Mouse (Mus musculus) cerebellum, adult 8-10 months (tissue): ENCODE measurements around the gene Rubcn.
A peak's percentile ranks its signal among the peaks of the same experiment; 100 is the strongest.
"Not testable (repeated sequence)": the region's sequence is repeated elsewhere in the genome, so short reads cannot be mapped to it uniquely, and the experiment has no call there.

ENCODE experiments used
- DNase-seq: peaks from one replicate; pipeline ENCODE4 v3.0.0; 2022

Rubcn gene

DNA sequence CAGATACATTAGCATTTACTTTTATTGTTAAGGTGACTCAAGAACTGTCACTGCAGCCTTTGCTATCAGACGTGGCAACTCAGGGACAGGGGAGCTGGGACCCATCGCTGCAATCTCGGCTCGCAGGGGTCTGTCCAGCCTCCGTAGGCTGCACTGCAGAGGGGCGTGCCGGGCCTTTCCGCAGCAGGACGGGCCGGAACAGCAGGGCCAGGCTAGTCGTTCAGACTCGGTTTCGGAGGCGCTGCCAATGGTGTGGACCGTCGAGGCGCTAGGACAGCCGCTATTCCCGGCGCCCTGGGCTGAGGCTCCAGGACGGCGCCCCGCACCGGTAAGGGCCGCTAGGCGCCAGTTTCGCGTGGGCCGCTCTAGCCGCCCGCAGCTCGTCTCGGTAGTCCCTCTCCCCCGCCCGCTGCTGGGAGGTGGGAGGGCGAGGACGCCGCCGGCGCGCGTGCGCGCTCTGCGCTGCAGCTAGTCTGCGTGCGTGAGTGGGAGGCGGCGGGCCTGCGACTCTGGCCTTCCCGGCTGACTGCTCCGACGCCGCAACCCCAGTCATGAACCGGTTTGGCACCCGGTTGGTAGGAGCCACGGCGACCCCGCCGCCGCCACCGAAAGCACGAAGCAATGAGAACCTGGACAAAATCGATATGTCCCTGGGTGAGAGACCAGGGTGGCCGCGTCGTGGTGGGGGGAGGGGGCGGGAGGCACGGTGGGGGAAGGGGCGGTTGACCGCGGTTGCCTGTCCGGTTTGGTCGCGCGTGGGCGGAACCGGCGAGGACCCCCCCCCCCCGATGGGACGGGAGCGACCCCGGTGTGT lies at the start of gene Rubcn, which contains the start of gene Fyttd1:
Rubcn (minus strand) TSS at position 424 of the 814 bp plus-strand sequence.
Fyttd1 (plus strand) TSS at position 158 of the 814 bp plus-strand sequence.
- DNase-seq, result peak; percentile 96

DNA sequence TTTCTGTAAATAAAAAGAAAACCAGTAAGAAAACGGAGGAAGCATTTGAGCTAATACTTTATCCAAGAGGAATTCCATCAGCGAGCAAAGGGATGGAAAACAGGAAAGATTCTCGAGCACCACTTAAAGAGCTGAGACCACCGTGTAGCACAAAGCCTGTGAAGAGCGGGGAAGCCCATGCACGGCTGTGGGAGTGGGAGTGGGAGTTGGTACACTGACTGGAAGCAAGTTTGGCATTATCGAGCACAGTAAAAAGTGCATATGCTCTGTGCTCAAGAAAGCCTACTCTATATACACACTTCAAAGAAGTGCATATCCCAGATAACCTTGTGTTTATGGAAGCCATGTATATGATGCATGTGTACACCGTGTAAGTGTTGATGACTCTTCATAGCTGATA lies 49.5 kb upstream of the Rubcn start:
- DNase-seq, result no peak

DNA sequence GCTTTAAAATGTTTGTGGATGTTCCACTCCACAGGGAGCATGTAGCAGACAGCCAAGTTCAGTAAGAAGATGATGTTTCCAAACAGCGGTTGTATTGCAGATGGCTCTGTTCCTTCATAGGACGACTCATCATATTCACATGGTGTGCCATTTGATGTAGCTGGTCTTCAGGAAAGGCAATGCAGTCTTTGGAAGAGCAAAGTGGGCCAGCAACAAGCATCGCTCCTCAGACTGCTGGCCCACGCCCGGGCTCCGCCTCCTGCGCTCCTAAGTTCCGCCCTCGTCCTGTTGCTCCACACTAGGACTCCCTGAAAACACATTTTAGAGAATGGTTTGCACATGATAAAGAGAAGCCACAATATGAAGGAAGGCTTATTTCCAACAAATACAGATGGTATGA lies 49.1 kb upstream of the Rubcn start:
- not testable (repeated sequence) for DNase-seq

DNA sequence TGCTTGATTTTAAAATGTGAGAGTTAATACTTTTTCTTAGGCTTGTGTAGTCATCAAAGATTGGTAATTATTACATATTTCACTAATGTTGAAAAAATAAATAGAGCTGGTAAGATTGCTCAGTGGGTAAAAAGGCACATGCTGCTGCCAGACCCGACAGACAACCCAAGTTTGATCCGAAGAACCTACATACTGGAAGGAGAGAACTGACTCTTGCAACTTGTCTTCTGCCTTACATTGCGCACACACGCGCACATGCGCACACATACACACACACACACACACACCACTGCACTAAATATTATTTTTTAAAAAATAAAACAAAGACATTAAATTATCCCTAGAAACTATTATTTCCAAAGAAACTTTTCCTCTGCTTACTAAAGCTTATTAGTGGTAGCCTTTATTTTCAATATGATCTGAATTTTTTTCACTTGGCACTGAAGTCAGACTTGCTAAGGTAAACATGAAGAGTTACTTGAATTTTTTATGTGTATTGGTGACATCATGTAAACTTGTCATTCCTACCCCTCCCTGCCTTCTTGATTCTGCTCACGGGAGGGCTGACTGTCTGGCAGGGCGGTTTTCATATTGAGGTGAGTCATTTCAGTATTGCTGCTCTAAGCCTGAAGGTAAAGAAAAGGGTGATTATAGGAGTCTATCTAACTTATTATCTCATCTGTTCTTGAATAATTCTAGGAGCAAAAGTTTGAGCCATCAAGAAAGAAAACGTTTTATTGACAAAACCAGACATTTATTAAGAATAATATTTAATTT lies 37.9 kb upstream of the Rubcn start:
- DNase-seq, result no peak

DNA sequence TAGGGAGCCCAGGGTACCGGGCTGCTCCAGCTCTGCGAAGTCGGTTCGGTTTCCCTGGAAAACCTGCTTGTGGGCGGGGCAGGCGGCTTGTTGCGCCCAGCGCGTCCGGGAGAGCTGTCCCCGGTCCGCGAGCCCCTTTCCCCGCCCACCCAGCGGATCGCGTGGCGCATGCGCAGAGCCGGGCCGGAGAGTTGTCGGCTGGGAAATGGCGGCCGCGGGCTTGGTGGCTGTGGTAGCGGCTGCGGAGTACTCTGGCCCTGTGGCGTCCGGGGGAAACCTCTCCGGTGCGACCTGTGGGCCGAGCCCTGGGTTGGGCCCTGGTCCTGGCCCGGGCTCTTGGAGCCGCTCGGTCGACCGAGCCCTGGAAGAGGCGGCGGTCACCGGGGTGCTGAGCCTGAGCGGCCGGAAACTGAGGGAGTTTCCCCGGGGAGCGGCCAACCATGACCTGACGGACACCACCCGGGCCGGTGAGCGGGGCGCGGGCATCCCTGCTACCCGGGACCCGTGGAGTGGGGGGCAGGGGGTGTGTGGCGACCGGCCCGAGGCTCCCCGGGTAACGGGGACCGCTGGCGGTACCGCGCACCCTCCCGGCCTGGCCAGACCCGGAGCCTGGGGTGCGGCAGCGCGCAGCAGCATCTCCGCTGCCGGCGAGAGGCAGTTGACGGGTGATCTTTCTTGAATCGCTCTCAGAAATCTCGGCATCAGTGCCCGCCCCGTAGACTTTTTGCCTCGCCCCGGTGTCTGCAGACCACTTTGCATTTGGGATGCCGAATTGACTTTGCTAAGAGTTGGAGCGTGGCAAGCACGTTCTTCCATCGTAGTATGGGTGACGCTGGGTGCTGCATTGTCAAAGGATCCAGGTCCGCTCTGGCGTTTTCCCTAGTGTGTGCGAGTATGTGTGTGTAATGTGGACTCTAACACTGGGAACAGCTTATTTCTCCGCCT lies 36.6 kb upstream of the Rubcn start, which contains the start of gene Lrch3:
Lrch3 (plus strand) TSS at position 164 of the 945 bp plus-strand sequence.
- DNase-seq, result peak; percentile 95

DNA sequence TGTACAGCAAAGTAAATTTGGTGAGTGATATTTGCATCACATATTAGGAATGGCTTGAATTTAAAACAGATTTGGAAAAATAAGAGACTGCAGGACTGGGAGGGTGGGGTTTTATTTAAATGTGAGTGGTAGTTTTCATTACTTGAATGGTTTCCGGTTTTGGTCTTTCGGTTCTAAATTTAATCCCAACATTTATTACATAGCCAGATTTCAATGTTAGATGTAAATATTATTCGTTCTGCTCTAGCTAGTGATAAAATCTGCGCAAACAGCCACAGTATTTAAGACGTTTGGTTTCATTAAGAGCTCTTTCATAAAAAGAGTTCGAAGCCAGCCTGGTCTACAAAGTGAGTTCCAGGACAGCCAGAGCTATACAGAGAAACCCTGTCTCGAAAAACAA lies 35.6 kb upstream of the Rubcn start:
- DNase-seq, result no peak

DNA sequence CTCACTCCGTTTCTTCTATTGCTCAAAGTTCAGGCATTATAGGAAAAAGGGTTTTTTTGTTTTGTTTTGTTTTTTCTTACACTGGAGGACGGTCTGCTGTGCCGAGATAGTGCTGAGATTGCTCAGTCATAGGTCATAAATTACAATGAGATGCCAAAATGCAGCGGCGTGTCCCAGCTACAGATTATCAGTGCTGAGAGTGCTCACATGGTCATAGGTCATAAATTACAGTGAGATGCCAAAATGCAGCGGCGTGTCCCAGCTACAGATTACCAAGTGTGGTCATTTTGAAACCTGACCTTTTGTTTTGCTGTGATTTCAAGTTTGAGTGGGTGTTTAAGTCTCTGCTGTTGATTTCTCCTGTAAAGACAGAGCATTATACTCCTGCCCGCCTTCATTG lies 29.2 kb upstream of the Rubcn start:
- no peak for DNase-seq

DNA sequence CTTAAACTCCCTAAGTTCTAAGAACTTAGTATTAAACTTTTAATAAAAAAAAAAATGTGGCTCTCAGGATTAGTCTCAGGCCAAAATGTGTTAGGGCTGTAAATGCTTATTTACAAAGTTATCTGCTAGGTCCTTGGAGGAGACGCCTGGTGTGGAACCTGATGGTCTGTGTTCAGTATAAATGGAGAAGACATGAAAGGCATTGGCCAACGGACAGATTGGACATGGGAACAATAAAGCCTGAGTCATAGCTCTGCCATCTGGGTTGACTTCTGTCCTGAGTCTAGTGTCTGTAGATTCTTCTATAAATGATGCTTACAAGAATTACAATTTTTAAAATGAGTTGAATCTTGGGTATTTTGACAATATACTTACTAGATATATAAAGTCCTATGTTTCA lies 28.6 kb upstream of the Rubcn start:
- DNase-seq, result peak; percentile 27

DNA sequence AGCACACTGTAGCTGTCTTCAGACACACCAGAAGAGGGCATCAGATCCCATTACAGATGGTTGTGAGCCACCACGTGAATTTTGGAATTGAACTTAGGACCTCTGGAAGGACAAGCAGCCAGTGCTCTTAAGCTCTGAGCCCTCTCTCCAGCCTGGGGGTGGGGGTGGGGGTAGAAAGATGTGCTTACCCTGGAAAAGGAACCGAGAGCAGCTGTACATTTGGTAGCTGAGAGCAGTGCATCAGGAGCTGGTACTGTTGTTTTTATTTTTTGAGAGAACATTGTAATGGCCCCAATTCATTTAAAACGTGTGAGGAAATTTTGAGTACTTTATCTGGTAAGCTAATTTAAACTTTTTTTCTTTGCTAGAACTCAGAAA lies 24.5 kb upstream of the Rubcn start:
- no peak for DNase-seq

DNA sequence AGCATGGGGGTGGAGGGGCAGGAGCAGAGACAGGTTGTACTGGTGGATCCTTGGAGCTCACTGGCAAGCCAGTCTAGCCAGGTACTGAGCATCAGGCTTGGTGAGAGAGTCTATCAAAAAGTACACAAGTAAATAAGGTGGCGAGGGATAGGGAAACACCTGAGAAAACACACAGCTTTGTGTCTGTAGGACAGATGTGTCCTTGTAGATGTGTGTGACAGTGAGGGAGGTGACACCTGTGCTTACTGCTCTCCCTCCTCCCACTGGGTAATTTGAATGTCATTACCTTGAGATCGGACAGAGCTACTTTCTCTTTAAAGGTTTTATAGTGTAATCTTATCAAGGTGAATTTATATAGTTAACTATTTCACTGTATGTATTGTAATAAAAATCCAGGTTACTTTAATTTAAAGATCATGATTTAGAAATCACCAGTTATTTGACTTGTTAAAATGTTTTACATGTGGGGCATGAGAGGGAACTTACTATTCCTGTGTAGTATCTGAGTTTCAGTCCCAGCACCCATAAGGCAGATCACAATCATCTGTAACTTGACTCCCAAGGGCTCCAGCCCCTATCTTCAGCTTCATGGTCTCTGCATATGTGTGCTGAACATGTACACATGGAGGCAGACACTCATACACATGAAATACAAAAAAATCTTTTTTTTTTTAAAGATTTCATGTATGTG lies 23.9 kb upstream of the Rubcn start:
- DNase-seq, result no peak

DNA sequence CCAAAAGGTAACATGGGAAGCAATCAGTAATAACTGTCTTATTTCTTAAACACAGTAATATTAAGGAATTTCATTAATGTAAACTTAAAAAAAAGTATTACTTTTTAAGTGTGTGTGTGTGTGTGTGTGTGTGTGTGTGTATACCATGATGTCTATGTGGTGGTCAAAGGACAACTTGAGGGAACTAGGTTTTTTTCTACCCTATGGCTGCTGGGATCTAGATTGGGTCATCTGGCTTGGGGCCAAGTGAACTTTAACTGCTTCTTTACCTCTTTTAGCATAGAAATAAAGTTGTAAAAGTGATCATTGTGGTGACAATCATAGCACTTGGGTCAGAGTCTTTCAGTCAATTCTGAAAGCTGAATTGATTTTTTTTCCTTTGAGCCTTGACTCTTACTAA lies 18.6 kb upstream of the Rubcn start:
- no peak for DNase-seq

DNA sequence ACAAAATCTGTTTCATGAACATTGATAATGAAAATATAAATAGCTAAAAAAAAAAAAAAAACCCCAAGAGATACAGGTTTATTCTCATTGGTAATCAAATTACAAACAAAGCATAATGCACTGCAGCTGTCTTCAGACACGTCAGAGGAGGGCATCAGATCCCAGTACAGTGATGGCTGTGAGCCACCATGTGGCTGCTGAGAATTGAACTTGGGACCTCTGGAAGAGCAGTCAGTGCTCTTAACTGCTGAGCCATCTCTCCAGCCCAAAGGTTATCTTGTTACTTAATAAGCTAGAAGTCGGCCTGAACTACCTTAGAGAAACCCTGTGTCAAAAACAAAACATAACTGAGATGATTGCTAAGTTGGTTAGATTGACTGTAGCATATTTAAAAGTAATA lies 12.3 kb upstream of the Rubcn start:
- DNase-seq, result no peak

DNA sequence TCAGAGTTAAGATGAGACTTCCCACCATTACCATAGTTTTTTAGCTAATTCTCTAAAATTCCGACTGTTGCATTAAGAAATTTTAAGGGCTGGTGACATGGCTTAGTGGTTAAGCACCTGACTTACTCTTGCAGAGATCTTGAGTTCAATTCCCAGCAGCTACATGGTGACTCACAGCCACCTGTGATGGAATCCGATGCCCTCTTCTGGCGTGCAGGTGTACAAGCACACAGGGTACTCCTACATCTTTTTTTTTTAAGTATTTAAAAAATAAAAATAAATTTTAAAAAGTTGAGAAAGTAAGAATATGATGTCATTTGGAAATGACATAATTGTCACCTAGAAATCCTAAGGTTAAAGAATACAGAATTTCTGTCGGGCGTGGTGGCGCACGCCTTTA lies 10.4 kb upstream of the Rubcn start:
- DNase-seq, result no peak

DNA sequence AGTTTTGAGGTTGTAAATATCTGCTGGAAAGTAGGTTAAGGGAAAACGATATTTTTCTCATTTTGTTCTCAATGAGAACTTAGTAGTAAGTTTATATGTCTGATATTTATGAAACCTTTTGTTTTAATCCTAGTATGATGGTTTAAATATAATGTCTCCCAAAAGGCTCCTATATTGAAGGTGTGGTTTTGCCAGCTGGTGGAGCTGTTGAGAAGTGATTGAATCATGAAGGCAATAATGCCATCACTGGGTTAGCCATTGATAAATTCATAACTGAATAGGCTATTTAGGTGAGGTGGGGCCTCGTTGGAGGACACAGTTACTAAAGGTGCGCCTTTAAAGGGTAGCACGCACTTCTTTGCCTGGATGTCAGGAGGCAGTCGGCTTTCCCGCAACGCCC lies 4.0 kb upstream of the Rubcn start:
- no peak for DNase-seq

DNA sequence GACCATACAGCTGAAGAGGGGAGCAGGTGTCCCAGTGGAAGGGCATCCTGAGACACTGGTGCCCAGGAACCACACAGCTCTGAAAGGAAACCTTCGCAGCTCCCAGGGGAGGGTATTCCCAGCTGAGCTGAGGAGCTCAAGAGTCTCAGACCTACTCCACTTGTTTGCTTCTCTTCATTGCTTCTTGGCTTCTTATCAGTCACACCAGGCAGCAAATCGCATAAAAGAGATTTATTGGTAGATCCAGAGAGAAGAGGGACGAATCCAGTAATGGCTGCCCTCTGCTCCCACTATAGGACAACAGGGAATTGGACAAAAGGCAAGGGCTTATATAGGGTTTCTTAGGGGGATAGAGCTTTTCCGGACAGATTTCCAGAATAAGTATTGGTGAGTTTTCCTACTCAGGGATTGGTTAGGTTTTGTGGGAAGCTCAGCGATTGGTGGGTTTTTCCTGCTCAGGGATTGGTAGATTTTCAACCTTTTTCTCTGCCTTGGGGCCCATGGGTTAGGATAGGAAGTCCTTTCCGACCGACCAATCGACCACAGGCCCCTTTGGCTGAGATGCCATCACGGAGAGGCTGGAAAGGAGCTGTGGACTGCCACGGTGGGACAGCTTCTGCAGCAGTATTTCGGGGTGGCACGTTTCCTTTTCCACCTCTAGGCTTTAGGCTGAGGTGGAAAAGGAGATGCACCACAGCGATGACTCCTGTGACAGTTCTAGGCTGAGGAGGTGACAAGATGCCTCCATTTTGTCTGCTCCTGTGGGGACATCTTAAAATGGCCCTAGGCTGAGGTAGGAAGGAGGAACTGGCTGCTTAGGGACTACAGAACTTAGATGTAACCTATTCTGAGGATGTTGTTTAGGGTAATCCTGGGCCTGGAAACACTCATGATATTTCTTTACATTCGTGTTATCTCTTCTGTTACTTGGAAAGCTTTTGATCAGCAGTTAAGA lies 1.7 kb upstream of the Rubcn start:
- no peak for DNase-seq

DNA sequence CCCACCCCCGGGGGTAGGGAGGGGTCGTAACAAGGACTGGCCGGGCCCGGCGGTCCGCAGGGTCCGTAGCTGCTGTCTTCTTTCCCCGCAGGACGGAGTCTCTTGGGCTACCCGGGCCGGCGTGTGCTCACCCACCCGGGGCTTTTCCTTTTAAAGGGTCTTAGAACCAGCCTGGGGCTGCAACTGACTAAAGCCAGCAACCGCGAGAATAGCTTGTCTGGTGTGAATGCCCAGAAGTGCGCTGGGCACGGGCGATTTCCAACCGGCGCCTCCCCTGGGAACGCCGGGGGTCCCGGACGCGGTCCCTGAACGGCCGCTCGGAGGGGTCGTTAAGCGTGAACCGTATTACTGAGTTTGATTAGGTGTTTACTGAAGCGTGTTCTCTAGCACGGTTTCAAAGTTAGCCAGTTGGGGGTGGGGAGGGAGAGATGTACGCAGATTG lies 612 bp upstream of the Rubcn start:
- peak; percentile 26 for DNase-seq

DNA sequence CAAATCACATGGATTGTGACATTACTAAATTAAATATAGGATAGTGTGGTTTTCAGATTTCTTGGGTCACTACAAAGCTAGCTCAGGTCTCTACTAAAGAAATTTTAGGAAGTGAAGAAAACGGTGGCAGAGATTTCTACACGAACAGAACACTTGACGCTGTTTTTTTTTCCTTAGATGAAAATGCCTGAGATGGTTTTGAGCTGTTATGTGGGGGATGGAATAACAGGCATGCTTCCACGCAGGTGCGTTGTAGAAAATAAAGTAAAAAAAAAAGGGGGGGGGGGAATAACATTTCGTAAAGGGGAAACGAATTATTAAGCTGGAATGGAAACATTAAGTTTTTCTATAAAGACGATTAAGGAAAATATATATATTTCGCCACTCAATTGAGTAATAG lies 735 bp downstream of the Rubcn start:
- no peak for DNase-seq

DNA sequence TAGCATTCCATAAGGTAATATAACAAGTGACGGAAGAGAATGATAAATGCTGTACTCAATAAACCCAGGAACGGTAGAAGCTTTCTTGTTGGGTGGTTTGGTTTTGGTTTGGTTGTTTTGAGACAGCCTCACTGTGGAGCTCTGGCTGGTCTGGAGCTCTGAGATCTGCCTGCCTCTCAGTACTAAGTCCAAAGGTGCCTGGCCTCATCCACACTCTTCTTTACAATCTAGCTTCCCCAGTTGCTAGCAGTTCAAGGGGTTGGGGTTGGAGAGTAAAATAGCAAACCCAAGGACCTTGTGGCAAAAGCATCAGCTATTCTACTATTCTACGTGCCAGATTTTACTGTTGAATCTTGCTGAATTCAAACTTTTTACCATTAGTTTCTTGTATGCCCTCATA lies 1.7 kb downstream of the Rubcn start:
- no peak for DNase-seq

DNA sequence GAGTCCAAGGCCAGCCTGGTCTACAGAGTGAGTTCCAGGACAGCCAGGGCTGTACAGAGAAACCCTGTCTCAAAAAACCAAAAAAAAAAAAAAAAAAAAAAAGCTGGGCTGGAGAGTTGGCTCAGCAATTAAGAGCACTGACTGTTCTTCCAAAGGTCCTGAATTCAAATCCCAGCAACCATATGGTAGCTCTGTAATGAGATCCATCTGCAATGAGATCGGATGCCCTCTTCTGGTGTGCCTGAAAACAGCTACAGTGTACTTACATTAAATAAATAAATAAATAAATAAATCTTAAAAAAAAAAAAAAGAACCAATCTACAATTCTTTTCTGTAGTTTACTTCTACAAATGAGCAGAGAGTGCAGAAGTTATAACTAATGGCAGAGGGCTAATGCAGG lies 2.3 kb downstream of the Rubcn start:
- not testable (repeated sequence) for DNase-seq

DNA sequence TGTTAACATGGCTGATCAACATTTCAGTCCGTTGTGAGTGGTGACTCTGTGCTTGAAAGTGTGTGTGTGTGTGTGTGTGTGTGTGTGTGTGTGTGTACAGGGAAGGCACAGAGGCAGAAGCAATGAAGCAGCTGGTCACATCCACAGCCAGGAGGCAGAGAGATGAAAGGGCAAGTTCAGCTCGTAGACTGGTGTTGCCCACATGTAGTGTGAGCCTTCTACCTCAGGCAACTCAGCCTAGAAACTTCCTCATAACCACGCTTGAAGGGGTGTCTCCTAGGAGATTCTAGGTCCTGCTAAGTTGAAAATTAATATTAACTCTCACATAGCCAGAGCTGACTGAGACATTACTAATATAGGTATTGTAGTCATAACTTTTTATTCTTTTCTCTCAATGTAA lies 4.2 kb downstream of the Rubcn start:
- no peak for DNase-seq

DNA sequence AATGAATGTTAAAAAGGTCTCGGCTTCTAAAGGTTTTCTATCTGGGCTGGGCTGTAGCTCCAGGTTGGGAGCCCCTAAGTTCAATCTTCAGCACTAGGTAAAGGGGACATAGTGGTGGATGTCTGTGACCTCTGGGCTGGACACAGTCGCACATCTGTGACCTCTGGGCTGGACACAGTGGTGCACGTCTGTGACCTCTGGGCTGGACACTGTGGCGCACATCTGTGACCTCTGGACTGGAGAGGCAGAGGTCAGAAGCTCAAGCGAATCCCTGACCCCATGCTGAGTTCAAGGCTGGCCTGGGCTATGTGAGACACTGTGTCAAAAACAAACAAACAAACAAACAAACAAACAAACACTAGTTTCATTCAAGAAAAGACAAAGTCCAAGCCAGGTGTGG lies 7.3 kb downstream of the Rubcn start:
- DNase-seq, result no peak
